Mouse (Mus musculus) thymus, adult 2 months (tissue): Measurements from ENCODE around the gene Trarg1. TPM values are rescaled to one million over a fixed set of nuclear protein-coding genes. Genes with fewer than 3 reads are reported as not detected.

Experiments used
- DNase-seq: peaks from one replicate; pipeline ENCODE4 v3.0.0; 2021
- H3K27ac ChIP-seq: fragments of 200-500 bp; 2 replicates; pipeline ENCODE4 v1.5.1; 2012; ENCODE audit warnings: low read length, control low read depth; ENCODE audit not compliant: control insufficient read depth, insufficient read depth
- H3K27me3 ChIP-seq: fragments of 200-500 bp; 2 replicates; pipeline ENCODE4 v1.6.1; 2012; ENCODE audit warnings: mild to moderate bottlenecking, low read length, moderate library complexity, mixed read lengths; ENCODE audit not compliant: control insufficient read depth, insufficient read depth
- H3K36me3 ChIP-seq: fragments of 200-500 bp; 2 replicates; pipeline ENCODE4 v1.6.1; 2012; ENCODE audit warnings: mild to moderate bottlenecking, low read length, moderate library complexity; ENCODE audit not compliant: control insufficient read depth, insufficient read depth
- H3K4me1 ChIP-seq: fragments of 200-500 bp; replicated peaks from 2 replicates; pipeline ENCODE4 v1.6.1; 2012; ENCODE audit warnings: low read length; ENCODE audit not compliant: control insufficient read depth, insufficient read depth
- H3K4me3 ChIP-seq: fragments of 200-500 bp; 2 replicates; pipeline ENCODE4 v1.5.1; 2012; ENCODE audit warnings: mild to moderate bottlenecking, low read length, control low read depth, moderate library complexity; ENCODE audit not compliant: control insufficient read depth, insufficient read depth
- CTCF ChIP-seq: fragments of 200-500 bp; IDR thresholded peaks from 2 replicates; pipeline ENCODE4 v1.5.1; 2012; ENCODE audit warnings: mild to moderate bottlenecking, control low read depth, low read length, moderate library complexity, borderline replicate concordance; ENCODE audit not compliant: control insufficient read depth, poor library complexity, insufficient read depth; ENCODE audit errors: extremely low read depth
- POLR2A ChIP-seq: fragments of 200-500 bp; IDR thresholded peaks from 2 replicates; pipeline ENCODE4 v1.6.1; 2012; ENCODE audit warnings: mild to moderate bottlenecking, low read length, control low read depth, moderate library complexity; ENCODE audit not compliant: control insufficient read depth, poor library complexity, insufficient read depth; ENCODE audit errors: extremely low read depth
- WGBS: fragments of 180-500 bp; shearing (Covaris S2); methylation state at CpG from one replicate; pipeline ENCODE4 v1.1.7; 2018; 5-methylcytosine and 5-hydroxymethylcytosine counted together
- polyA plus RNA-seq: library from polyadenylated mRNA; depleted of rRNA; stranded (reverse); fragments of >200 nt; gene quantifications from 2 replicates; pipeline ENCODE4 v1.2.3, GENCODE M21; 2012

The Trarg1 gene
- polyA plus RNA-seq, 1 experiment = 3.4 TPM

DNA sequence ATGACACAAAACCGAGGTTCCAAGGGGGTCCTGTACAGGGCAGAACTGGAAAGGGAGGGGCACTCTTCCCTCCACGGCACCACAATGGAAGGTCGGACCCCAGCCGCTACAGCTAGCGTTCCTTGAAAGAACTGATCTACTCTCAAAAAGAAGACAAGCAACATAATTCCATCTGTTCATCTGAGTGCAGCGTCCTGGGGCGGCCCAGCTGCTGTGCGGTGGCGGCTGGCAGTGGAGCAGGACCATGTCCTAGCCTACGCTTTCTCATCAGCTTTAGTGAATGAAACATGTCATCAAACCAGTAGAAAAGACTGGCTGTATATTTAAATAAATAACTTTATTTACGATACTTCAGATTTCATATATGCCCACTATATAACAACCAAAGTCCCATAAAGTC is 48.5 kb downstream of the Trarg1 start:
- Histone ChIP-seq H3K4me3 (no peak overlapping the region), H3K27ac (no peak overlapping the region), H3K4me1 (peaks cover 5% of the 10 kb centered on the region; the same call in 1 of the 2 replicates), H3K36me3 (peaks cover 23% of the 10 kb centered on the region), H3K27me3 (no peaks in the 10 kb centered on the region)
- 96% methylated on average over 11 of the region's 11 CpGs for WGBS
- TF ChIP-seq POLR2A (no peak), CTCF (no peak)
- no peak for DNase-seq

DNA sequence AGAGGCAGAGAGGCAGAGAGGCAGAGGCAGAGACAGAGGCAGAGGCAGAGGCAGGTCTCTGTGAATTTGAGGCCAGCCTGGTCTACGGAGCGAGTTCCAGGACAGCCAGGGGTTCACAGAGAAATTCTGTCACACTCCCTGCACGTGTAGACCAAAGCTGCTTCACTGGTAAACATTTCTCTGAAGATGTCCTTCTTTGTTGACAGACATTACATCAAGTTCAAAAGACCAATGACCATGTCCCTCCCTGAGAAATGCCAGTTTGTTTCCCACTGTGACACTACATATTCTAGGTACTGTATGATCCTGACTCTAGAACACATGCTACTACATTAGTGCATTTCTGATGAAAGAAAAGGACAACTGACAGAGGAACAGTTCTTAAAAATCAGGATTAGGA is 51.0 kb downstream of the Trarg1 start:
- no peak for DNase-seq
- Histone ChIP-seq H3K27me3 (no peaks in the 10 kb centered on the region), H3K4me1 (peaks cover 16% of the 10 kb centered on the region), H3K27ac (no peak overlapping the region), H3K36me3 (peaks cover 30% of the 10 kb centered on the region), H3K4me3 (no peak overlapping the region)
- no peak for TF ChIP-seq CTCF
- TF ChIP-seq POLR2A = no peak
- 71% methylated on average over 3 of the region's 3 CpGs for WGBS

DNA sequence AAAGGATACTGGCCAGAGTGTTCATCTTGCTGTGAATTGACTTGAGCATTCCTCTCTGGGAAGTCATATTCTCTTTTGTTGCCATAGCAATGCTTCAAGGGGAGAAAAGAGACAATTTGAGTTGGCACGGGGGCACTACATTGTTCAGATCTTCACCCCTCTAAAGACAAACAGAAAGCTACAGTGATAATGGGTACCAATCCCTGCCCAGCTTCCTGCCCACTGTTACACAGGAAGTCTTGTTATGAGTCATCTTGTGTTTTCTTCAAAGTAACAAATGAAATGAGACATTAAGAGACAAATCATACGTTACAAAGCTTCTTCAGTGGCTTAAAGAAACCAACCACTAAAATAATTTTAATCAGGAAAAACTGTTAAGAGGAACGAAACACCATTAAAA is 55.0 kb downstream of the Trarg1 start:
- DNase-seq = peak; percentile 21
- H3K27ac ChIP-seq = no peak overlapping the region
- H3K36me3 ChIP-seq = peaks cover 34% of the 10 kb centered on the region
- WGBS = 7% methylated on average over 3 of the region's 3 CpGs
- H3K4me1 ChIP-seq = peaks cover 19% of the 10 kb centered on the region
- no peak overlapping the region for H3K4me3 ChIP-seq
- no peak for TF ChIP-seq POLR2A
- no peak for TF ChIP-seq CTCF
- H3K27me3 ChIP-seq = no peaks in the 10 kb centered on the region

DNA sequence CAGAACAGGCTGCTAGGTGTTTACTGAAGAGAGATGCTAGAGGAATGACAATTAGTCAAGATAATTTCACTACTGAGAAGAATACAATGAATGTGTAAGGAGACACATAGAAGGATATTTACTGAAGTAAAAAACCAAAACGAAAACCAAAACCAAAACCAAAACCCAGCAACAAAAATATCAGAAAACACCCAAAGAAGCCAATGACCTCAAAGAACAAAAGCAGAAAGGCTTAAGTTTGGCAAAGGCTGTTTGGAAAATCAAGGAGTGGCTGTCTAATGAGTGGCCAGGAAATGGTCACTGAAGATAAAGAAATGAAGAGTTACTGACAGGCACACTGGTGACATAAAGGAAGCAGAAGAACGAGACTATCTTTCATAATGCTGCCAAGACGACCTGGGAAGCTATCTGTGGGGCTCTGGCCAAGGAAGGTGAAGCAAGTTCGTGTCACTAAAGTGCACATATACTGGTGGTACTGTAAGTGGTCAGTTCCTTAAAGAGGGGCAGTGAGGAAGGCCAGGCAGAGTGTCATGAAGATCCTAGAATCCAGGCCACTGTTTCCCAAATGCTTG is 56.2 kb downstream of the Trarg1 start:
- H3K27ac ChIP-seq = peak overlapping the region; percentile 64

DNA sequence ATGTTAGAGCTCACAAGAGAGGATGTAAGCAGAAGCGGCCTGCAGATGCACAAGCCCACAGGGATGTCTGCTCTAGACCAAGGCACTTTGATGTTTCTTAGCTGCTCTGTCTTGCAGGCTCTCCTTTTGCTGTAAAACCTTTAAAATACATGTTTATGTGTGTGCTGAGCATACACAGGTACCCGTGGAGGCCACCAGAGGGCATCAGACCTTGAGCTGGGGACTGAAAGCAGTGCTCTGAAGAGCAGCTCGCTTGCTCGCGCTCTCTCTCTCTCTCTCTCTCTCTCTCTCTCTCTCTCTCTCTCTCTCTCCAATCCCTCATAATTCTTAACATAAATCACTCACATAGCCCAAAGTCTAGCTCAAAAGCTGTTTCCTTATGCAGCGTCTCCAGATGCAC is 59.5 kb downstream of the Trarg1 start:
- WGBS = 75% methylated on average over 6 of the region's 6 CpGs
- DNase-seq = peak; percentile 56

More for the DNA sequence above, 56.2 kb downstream of the Trarg1 start:
- H3K27me3 ChIP-seq = no peaks in the 10 kb centered on the region
- H3K36me3 ChIP-seq = peaks cover 28% of the 10 kb centered on the region
- no peak for TF ChIP-seq CTCF
- no peak for TF ChIP-seq POLR2A
- H3K4me1 ChIP-seq = peaks cover 13% of the 10 kb centered on the region
- 30% methylated on average over 4 of the region's 4 CpGs for WGBS
- DNase-seq = no peak
- no peak overlapping the region for H3K4me3 ChIP-seq

DNA sequence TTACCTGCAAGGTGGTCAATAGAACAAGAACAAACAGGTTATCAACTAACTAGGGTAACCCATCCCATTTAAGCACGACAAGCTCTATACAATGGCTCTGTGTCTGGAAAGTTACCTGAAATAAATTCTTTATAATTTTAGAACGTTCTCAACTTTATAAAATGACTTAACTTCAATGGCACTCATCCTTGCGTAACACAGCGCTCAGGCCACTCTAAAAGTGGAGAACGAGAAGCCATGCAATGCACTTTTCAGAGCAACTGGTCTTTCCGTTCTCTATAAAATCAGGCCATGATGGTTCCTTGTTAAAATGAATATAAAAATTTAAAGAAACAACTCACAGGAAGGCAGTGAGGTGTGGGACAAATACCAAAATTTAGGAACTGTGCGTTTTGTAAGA is 62.9 kb downstream of the Trarg1 start:
- no peak for DNase-seq

More for the DNA sequence above, 59.5 kb downstream of the Trarg1 start:
- peak overlapping the region; percentile 75 for H3K27ac ChIP-seq
- peaks cover 10% of the 10 kb centered on the region for H3K4me1 ChIP-seq
- peaks cover 9% of the 10 kb centered on the region for H3K36me3 ChIP-seq
- H3K4me3 ChIP-seq = no peak overlapping the region
- H3K27me3 ChIP-seq = no peaks in the 10 kb centered on the region
- TF ChIP-seq POLR2A = no peak
- 0 out of 2 replicates have a peak, but pooled peaks have one; percentile 30 for TF ChIP-seq CTCF

DNA sequence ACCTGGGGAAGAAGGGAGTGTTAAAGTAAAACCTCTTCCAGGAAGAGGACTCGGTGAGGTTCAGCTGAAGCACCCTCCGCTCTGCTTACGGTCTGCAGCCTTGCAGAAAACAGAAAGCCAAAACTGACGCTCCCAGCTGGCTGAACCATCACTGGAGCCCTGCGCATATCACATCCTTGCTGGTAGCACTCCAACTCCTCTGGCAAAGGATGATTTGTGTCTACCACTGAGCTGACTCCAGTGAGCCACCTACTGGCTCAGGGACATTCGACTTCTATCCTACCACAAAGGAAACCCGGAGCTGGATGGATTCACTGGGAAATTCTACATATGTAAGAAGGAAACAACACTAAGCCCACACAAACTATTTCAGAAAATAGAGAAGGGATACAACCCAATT is 64.9 kb downstream of the Trarg1 start:
- WGBS = 94% methylated on average over 7 of the region's 7 CpGs
- H3K36me3 ChIP-seq = peaks cover 43% of the 10 kb centered on the region

More for the DNA sequence above, 62.9 kb downstream of the Trarg1 start:
- no peak overlapping the region for H3K27ac ChIP-seq
- 97% methylated on average over 7 of the region's 7 CpGs for WGBS
- peaks cover 24% of the 10 kb centered on the region for H3K36me3 ChIP-seq
- H3K27me3 ChIP-seq = no peaks in the 10 kb centered on the region
- no peak overlapping the region for H3K4me3 ChIP-seq
- TF ChIP-seq CTCF (no peak), POLR2A (no peak)
- H3K4me1 ChIP-seq = no peaks in the 10 kb centered on the region; the same call in 1 of the 2 replicates

More for the DNA sequence above, 64.9 kb downstream of the Trarg1 start:
- H3K27ac ChIP-seq = no peak overlapping the region; the same call in 1 of the 2 replicates
- no peak for DNase-seq
- H3K4me3 ChIP-seq = no peak overlapping the region
- TF ChIP-seq CTCF = no peak
- TF ChIP-seq POLR2A = no peak
- peaks cover 3% of the 10 kb centered on the region for H3K4me1 ChIP-seq
- H3K27me3 ChIP-seq = no peaks in the 10 kb centered on the region
